Mouse (Mus musculus): Measurements from ENCODE around the gene Fam20b.

Gene Fam20b

DNA sequence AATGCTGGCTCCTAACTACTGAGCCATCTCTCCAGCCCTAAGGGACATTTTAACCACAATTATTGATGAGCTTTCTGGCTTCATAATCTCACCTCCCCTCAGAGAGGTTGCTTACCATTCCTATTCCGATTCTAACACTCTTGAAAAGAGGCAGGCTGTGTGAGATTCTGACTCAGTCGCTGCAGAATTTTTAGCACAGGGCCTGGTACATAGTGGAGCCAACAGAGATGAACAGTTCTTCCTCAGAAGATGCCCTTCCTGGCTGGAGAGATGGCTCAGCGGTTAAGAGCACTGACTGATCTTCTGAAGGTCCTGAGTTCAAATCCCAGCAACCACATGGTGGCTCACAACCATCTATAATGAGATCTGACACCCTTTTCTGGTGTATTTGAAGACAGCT is 47.0 kb downstream of the Fam20b start:
- WGBS = 51% methylated on average over 3 of the region's 3 CpGs

DNA sequence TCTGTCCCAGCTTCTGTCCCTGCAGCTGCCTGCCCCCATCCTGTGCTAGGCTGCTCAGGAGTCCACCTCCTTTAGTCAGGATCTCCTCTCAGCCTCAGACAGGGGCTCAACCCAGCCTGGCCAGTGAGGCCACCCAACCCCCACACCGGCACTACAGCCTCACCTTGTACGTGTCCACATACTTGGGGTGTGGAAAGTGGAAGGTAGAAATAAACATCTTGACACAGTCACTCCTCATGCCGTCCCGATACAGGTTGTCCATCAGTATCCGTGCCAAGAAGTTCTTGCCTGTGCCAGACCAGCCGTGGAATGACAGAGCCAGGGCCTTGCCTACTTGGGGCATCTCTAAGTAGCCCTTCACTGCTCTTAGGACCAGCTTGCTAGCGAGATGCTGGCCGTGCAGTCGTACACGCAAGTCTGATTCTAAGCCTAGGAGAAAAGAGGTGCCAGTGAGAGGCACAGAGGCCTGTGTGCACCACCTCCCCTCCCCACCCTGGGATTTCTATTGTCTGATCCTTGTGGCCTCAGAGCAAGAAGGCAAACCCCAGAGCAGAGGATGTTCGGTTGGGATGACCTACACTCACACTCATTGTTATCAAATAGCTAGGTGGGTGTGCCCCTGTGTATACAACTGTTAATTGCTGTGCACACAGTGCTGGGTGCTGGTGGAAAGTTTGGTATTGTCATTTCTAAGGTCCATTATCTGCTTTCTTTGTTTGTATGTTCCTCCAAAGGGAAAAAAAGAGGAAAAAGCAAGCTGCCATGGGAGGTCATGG is 49.5 kb downstream of the Fam20b start:
- WGBS = 81% methylated on average over 11 of the region's 11 CpGs

DNA sequence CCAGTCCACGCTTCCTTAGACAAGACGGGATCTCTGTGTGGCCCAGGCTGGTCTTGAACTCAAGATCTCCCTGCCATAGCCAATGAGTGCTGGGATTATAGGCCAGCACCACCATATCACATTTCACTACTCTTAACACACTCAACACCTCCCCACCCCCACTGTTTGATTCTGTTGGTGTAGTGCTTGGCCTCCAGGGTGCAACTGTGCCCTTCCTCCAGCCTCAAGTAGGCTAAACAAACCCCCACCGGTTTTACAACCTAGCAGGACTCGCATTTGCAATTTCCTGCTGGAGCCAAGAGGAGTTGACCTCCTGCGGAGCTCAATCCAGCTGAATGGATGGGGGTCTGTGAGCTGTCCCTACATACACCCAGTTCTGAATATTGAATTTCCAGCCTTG is 50.3 kb downstream of the Fam20b start:
- 68% methylated on average over 5 of the region's 5 CpGs for WGBS

DNA sequence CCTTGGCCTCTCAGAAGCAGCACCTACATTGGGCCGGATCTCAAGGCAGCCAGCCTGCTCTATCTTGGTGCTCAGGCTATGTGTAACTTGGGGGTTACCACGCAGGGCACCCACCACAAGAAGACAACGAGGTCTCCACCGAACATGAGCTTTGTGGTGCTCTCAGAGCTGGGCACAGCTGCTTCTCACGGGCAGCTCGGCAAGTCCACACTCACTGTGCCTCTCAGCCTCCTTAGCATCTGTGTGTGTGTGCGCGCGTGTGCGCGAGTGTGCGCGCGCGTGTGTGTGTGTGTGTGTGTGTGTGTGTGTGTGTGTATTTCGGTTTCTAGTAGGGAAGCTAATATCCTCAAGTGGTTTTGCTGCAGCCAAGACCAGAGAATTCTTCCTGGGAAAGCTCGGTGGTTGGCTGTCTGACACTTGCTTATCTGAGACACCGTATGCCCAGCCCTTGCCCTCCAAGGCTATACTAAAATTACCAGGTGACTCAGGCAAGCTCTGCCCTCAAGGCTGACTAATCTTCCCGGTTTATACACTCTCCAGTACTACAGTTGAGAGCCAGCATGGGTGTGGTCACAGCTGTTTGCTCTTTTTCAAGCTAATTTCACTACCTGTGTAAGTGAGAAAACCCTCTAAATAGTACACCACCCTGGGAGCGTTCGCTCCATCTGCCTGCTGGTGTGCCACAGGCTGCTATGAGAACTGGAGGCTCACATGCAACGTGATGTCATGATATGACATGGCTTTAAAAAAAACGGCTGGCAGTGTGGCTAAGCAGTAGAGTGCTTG is 51.6 kb downstream of the Fam20b start:
- WGBS = 71% methylated on average over 23 of the region's 23 CpGs

DNA sequence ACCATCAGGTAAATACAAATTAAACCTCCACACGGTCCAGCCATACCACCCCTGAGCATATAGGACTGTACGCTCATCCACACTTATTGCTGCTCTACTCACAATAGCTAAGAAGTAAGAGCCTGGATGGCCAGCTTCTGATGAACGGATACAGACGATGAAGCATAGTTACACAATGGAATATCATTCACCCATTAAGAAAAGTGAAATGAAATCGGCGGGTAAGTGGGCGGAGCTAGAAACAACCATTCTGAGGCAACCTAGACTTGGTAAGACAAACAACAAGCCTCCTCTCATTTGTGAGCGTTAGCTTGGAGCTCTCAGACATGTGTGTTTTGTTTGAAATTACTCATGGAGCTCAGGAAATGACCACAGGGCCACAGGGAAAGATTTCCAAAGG is 53.1 kb downstream of the Fam20b start:
- WGBS = 90% methylated on average over 8 of the region's 8 CpGs

DNA sequence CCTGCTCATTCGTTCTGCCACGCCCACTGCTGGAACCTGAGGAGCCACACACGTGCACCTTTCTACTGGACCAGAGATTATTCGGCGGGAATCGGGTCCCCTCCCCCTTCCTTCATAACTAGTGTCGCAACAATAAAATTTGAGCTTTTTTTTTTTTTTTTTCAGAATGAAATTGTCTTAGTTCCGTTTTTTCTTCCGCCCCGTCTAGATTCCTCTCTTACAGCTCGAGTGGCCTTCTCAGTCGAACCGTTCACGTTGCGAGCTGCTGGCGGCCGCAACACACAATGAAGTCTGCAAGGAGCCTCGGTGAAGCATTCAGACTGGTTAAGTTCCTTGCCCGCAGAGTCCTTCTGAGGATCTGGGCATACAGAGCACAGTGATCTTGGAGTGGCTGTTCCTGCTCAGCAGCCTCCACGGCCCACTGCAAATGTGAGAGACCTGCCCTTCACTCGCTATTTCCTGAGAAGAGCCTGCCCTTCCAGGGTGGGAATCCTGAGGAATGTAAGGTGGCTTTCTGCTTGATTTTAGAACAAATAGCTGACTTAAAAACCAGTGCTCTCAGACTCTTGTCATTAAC is 58.1 kb downstream of the Fam20b start:
- whole genome bisulfite sequencing = 74% methylated on average over 21 of the region's 21 CpGs

DNA sequence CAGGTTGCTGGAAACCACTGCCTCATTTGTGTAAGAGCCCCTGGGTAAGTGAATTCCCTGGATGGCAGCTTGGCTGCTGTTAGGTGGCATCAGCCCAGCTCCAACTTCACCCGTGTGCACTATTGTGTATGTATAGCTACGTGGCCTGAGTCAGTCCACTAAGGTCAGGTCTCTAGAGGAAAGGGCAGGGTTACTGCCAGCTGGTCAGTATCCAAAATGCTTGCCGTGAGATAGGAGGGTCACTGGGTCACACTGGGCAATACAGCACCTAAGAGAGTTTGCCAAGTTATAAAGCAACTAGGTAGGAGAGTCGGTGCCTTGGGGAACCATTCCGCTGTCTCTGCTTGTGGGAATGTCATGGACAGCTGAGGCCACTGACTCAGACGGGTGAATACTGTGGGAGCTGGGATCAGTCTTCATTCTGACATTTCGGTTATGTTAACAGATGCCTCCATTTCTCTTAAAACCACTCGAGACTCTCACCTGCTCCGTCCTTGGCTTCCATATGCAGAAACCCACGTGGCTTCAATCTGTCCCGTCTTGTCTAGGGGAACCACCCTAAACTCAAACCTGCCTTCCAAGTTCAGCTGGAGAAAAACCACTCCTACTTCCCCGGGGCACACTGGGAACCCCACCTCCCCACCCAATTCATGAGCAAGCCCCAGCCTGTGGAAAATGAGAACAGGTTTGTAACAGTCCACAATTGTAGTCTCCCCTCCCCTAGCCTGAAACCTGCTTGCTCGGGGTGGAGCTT is 58.8 kb downstream of the Fam20b start:
- WGBS = 73% methylated on average over 13 of the region's 13 CpGs

DNA sequence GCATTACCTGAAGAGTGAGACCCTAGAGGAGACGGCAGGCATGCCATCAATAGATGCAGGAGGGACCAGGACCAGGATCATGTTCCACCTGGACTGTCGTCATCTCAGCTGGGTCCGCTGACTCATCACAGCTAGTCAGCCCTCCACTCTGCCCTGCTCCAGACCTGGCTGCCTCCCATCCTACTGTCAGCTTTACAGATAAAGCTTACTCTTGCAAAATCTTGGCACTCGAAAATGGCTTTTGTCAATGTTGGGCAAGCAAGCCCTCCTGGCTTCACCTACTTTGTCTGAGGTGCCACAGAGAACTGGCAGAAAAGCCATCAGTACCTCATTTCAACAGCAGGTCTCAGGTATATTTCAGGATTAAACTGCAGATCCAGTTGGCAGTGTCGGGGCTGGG is 60.2 kb downstream of the Fam20b start:
- 73% methylated on average over 5 of the region's 5 CpGs for WGBS

DNA sequence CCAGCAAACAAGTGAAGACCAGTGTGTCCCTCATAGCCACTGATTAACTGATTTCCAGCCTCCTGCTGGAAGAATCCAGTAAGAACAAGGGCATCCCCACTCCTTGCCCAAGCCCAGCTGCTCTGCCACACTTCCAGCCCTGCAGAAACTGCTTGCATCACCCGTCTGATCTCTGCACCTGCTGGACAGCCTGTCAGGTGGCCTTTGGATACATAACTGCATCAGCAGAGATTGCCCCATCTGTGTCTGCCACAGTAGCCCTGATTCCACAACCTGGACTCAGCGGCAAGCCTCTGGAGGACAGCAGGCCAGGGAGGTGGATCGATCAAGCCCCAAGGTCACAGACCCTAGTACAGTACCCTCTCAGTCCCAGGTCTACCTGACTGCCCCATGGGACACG is 61.4 kb downstream of the Fam20b start:
- WGBS = 84% methylated on average over 4 of the region's 4 CpGs

DNA sequence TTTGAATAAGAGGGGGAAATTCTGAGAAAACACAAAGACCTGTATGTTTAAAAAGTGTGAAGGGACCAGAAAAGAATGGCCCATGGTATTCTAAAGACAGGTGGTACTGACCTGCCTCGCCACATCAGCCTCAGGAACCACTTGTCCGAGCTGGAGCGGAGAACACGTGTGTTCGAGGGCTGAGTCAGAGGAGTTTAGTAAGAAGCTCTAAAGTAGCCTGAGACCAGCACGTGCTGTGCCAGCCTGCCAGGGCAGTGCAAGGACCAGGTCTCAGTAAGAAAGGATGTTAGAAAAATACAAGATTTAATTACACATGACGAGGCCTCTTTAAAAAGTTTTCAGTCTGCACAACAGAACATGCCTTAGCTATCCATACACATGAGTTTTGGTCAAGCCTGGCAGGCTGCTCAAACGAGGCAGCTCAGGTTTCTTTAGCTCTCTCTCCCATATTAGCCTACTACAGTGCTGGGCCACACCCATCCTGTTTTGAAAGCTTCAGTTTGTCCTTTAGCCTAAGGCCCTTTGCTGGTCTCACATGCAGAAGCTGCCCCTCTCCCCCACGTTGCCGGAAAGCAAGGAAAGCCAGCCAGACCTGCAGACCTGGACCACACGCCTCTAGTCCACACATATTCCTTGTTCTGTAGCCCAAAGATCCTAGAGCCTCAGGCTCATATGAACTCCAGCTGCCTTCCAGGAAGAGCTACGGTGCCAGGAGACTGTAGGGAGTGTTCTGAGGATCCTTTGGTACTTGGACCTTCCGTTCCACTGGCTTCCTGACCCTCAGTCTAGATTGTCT is 64.0 kb downstream of the Fam20b start:
- 64% methylated on average over 13 of the region's 13 CpGs for WGBS

DNA sequence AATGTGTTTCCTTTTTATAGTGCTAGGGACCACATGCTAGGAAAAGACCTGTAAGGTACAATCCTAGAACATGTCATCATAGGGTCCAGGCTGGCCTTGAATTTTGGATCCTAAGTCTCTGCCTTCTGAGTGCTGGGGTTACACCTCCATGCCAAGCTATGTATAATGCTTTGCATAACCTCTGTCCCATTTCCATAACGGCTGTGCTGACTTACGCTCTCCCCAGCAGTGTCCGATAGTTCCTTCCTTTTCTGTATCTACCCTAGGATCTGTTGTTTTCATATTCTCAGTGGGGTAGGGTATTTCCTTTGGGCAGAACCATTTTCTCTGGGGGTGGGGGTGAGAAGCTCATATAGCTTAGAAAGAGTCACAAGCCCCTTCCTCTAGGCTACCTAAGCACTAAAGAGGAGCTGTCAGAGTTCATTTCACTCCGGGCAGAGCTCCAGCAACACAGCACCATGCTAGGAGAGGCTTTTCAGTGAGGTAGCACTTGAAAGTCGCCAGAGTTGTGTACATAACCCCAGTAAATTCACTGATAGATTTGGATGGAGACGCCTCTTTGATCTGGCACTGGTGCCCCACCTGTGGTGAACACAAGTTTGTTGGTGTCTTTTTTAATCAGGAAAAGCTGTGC is 66.6 kb downstream of the Fam20b start:
- WGBS = 65% methylated on average over 6 of the region's 6 CpGs

DNA sequence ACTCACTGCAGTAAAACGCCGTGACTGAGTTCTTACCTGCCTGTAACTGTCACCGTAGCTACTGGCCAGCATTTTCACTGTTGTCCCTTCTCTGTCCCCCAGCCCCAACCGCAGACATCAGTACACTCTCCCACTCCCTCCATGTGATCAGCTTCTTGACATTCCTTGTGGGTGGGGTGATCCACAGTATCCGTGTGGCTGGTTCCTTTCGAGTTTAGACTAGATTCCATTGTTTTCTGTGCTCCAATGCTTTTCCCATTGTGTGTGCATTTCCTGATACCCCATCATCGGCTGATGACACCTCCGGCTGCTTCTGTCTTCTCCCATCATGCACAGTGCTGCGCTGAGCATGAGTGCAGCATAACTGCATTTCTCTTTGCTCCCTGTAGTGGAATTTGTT is 68.3 kb downstream of the Fam20b start:
- 69% methylated on average over 9 of the region's 9 CpGs for WGBS

DNA sequence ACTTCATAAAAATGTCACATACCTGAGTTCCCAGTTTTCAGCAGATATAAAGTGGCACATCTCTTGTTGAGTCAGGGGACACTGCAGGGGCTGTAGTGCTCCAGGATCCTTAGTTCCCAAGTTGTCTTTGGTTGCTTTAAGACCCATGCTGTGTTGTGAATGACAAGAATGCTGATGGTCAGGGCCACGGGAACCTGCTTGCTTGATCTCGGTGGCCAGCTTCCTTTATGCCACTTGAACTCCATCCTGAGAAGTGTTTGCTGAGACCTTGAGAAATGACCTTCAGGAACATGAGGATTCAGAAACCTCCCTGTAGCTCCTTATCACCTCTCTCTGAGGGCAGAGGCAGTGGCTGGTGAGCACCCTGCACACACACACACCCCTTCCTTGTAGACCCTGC is 70.2 kb downstream of the Fam20b start:
- WGBS = 63% methylated on average over 2 of the region's 2 CpGs

DNA sequence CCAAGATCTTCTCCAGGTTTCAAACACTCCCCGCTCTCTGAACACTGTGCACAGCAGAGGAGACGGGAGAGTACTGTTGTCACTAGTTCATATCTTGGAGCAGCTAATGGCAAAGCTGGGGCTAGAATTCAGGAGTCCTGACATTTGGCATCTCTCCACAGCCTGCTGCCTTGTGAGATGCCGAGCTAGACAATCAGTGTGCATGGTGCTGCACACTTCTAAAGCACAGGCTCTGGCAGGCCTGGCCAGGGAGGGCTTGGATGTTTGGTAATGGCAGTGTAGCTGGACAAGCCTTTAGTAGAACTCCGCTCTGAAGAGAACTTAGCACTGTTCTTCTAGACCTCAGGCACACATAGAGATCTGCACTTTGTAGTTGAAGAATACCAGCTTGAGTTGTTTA is 72.9 kb downstream of the Fam20b start:
- 78% methylated on average over 4 of the region's 4 CpGs for WGBS

DNA sequence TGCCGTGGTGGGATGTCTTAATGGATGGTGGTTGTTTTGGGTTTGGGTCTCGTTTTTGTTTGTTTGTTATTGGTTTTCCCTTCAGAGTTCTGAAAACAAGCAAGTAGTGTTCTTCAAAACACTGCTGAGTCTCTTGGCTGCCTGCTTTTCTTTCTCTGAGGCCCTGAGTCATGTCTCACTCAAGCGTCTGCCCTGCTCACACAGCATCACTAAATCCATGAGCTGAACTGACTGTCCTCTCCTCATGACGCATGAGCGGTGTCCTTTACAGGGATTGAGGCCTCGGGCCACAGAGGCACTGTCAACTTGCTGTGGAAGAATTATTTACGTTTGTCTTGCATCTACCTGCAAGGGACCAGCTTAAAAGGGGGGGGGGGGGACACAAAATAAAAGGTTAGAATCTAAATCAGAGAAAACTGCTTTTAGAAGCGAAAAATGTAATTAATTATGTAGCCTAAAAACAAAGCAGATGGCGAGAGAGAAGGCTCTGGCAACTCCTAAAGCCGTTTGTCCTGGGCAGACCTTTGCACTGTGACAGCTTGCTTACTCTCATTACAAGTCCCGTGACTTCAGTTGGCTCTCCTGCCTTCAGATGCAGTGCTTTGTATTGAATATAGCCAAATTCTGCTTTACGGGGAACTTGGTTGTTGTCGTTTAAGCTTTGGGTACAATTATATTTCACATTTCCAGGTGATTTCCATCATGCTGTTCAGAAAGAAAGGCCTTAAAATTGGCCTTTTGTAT is 73.9 kb downstream of the Fam20b start:
- WGBS = 53% methylated on average over 13 of the region's 13 CpGs

DNA sequence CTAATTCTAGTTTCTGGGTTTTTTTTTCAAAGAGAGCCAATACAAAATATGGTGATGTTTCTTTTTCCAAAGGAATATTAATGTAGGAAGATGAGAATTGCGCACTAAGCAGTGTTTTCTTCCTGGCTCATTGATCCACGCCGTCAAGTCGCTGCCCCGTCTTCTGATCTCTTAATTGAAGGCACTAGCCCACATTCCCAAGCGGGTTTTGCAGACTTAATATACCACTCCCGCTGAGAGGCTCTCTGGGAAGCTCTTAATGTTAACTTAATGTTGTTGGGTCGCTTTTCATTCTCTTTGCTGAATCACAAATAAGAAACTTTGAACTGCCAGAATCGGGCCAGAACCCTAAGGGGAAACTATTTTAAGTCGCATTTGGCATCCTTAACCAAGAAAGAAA is 74.8 kb downstream of the Fam20b start:
- WGBS = 63% methylated on average over 10 of the region's 10 CpGs

DNA sequence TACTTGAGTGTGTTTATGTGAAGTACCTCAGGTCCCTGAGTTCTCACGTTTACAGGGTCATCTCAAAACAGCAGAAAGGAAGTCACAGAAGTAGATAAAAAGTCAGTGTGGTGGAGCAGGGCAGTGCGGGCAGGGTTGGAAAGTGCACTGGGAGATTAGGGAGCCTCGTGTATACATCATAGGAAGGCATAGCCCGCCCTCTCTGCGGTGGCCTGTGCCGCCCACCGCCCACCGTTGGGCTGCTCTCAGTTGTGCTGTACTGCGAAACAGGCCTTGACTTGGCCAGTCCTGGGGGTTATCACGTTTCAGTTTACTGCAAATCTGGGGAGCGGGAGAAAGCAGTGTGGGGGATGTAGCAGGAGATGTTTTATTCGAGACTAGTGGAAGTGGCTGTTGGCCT is 76.1 kb downstream of the Fam20b start:
- WGBS = 75% methylated on average over 12 of the region's 12 CpGs

DNA sequence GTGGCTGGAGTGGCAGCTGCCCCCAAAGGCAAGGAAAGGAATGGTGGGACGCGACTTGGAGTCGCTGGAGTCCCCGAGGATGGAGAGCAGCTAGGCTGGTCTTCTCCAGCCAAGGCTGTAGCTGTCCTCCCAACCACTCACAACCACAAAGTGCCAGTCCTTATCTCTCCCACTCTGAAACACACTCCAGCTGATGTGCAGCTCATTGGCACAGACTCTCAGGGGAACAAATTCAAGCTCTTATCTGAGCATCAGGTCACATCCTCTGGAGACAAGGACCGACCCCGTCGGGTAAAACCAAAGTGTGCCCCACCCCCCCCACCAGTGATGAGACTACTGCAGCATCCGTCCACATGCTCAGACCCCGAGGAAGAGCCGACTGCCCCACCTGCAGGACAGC is 77.1 kb downstream of the Fam20b start:
- 93% methylated on average over 10 of the region's 10 CpGs for WGBS

DNA sequence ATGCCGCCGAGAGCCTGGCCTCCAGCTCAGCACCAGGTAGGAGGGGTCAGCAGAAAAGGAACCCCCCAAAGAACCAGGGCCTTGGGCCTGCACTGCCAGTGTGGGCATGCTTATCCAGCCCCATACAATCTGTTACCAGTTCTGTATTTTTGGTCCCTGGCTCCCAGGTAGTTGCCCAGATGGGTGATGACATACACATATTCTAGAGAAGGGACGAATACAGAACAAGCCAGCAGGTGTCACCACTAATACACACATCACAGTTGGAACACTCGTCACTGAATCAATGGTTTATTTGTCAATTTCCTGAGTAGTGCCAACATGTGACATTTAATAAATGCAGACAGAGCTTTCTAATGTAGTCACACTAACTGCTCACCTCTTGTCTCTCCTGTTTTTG is 78.3 kb downstream of the Fam20b start:
- 49% methylated on average over 4 of the region's 4 CpGs for WGBS

DNA sequence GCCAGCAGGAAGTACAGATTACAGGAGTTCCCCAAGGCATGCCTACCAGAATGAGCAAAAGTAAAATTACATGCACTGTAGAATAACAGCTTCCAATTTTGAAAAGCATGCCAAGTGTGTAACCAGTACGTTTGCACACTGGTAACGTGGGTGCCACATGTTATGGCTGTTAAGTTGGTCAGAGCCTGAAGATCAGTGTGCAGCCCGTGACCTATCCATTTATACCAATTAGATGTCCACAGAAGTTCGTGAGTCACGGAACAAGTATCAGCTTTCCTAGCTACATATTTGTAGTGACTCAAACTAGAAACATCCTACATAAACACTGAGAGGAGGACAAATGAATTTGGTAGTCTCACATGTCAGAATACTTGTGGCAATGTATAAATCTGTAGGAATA is 79.4 kb downstream of the Fam20b start:
- 70% methylated on average over 5 of the region's 5 CpGs for WGBS

All from cerebral cortex, adult 2 months (tissue).